Mouse (Mus musculus): Measurements from ENCODE around the gene Gsx1.

DNA sequence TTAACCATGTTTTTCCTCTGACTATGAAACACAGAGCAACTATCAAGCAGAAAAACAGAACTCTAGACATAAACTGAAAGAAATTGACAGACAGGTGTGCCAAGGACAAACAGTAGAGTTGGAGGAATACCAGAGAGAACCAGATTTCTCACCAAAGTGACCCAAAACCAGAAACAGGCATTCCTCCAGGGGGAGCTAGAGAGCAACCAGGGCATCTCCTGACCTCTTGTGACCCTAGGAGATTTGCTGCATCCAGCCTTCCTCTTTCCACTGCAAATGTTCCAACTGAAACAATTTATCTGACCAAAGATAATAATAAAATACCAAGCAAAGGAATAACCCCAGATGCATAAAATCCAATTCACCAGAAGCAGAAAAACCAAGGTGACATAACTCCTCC lies 41.2 kb upstream of the Gsx1 start:
- peak; percentile 36; the same call in 1 of the 2 replicates for TF ChIP-seq CTCF (IDR thresholded peaks at IDR 0.05; ENCODE audit: low read depth, low read length)
- no peak for TF ChIP-seq POLR2A (IDR thresholded peaks at IDR 0.05; ENCODE audit: borderline replicate concordance, low read depth, low read length)

Measured in bone marrow macrophage, adult 2 months (primary cell).